19 mouse cellular contexts compared by ENCODE assay signal in the genomic region with DNA sequence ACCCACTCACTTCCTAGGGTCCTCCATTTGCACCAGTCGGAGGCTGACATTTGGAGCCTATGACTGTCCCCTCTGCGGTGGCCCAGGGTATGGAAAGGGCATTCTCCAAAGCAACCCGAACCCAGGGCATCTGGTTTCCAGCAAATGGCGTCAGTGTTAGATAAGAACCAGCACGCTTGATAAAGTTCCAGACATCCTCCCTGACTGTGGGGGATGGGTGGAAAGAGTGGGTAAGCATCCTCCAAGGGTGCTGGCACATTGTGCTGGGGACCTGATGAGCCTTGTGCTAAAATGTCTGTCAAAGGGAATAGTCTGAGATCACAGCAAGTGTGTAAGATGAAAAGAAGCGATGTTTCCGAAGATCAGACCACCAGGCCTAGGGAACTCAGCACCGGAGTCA. TPM values are rescaled to one million over a fixed set of nuclear protein-coding genes. Genes with fewer than 3 reads are reported as not detected.
DNase-seq lines count a peak whose midpoint lies in the region; ATAC-seq and TF ChIP-seq lines count a peak whose summit lies in the region.
"Had no signal": no experiment of that assay in that cellular context is flagged by ENCODE, and none has a peak within 500 bp of the region (broad histone marks: within the 10 kb centered on the region; RNA-seq: fewer than 3 reads in every experiment).

No protein-coding gene starts in this region.

- peak overlapping the region; percentile 49 for H3K4me2 ChIP-seq in heart, embryonic 11.5 days
- peak overlapping the region; percentile 36 for H3K4me2 ChIP-seq in kidney, embryonic 15.5 days
- H3K4me2 ChIP-seq in limb, embryonic 11.5 days (ENCODE audit: low read depth, severe bottlenecking), result no peak overlapping the region
- H3K4me2 ChIP-seq in liver, postnatal 0 days (ENCODE audit: low read depth, low read length), result peak overlapping the region; percentile 42
- H3K4me2 ChIP-seq: limb, embryonic 15.5 days; midbrain, embryonic 12.5 days had no signal

- 11% methylated on average over 8 of the region's 8 CpGs for WGBS in heart, embryonic 11.5 days (ENCODE audit: insufficient replicate concordance)
- WGBS in kidney, embryonic 15.5 days, result 34% methylated on average over 8 of the region's 8 CpGs
- 53% methylated on average over 8 of the region's 8 CpGs for WGBS in limb, embryonic 11.5 days
- 38% methylated on average over 8 of the region's 8 CpGs for WGBS in liver, postnatal 0 days (ENCODE audit: insufficient replicate concordance)

- H3K27me3 ChIP-seq in heart, embryonic 11.5 days (ENCODE audit: control insufficient read depth, insufficient read depth, low read length), result 0 out of 2 replicates have a peak, but pooled peaks cover 3% of the 10 kb centered on the region
- H3K27me3 ChIP-seq in kidney, embryonic 15.5 days, result peaks cover 7% of the 10 kb centered on the region; the same call in 1 of the 2 replicates
- no peaks in the 10 kb centered on the region for H3K27me3 ChIP-seq in limb, embryonic 11.5 days (ENCODE audit: control insufficient read depth, insufficient read depth, low read length)
- 0 out of 2 replicates have a peak, but pooled peaks cover 8% of the 10 kb centered on the region for H3K27me3 ChIP-seq in liver, postnatal 0 days (ENCODE audit: insufficient read depth, low read length)
- H3K27me3 ChIP-seq: limb, embryonic 15.5 days had no signal

- peak overlapping the region; percentile 38; the same call in 1 of the 2 replicates for H3K27ac ChIP-seq in heart, embryonic 11.5 days (ENCODE audit: low read depth, low read length)
- no peak overlapping the region for H3K27ac ChIP-seq in kidney, embryonic 15.5 days
- 0 out of 2 replicates have a peak overlapping the region, but pooled peaks have one; percentile 30 for H3K27ac ChIP-seq in limb, embryonic 11.5 days (replicated peaks; ENCODE audit: low read depth, low read length)
- no peak overlapping the region for H3K27ac ChIP-seq in liver, postnatal 0 days (ENCODE audit: low read depth)
- H3K27ac ChIP-seq: kidney, postnatal 0 days; limb, embryonic 15.5 days; midbrain, embryonic 12.5 days; stomach, postnatal 0 days had no signal

- TF ChIP-seq EP300 in liver, postnatal 0 days (IDR thresholded peaks at IDR 0.05; ENCODE audit: low read depth), result no peak

- peaks cover 54% of the 10 kb centered on the region for H3K4me1 ChIP-seq in heart, embryonic 11.5 days (ENCODE audit: control insufficient read depth, insufficient read depth, low read length)
- peaks cover 51% of the 10 kb centered on the region for H3K4me1 ChIP-seq in kidney, embryonic 15.5 days
- H3K4me1 ChIP-seq in limb, embryonic 11.5 days (ENCODE audit: control insufficient read depth, insufficient read depth, low read length), result peaks cover 29% of the 10 kb centered on the region
- peaks cover 46% of the 10 kb centered on the region for H3K4me1 ChIP-seq in liver, postnatal 0 days (ENCODE audit: insufficient read depth)

- H3K9ac ChIP-seq in heart, embryonic 11.5 days (ENCODE audit: low read depth, low read length), result no peak overlapping the region
- no peak overlapping the region for H3K9ac ChIP-seq in kidney, embryonic 15.5 days
- no peak overlapping the region for H3K9ac ChIP-seq in limb, embryonic 11.5 days (ENCODE audit: low read length)
- no peak overlapping the region for H3K9ac ChIP-seq in liver, postnatal 0 days (replicated peaks)
- H3K9ac ChIP-seq: forebrain, postnatal 0 days; limb, embryonic 15.5 days; midbrain, embryonic 12.5 days had no signal

- 0 out of 2 replicates have a peak, but pooled peaks have one; percentile 28 for ATAC-seq in heart, embryonic 11.5 days (replicated peaks; ENCODE audit: insufficient number of reproducible peaks, low FRiP score, low TSS enrichment)
- no peak for ATAC-seq in kidney, embryonic 15.5 days (replicated peaks; ENCODE audit: low FRiP score)
- no peak for ATAC-seq in limb, embryonic 11.5 days (ENCODE audit: insufficient number of reproducible peaks, low FRiP score, low TSS enrichment, low read depth)
- ATAC-seq in liver, postnatal 0 days, result no peak
- ATAC-seq: forebrain, postnatal 0 days had no signal

- intact Hi-C loops in heart, postnatal 10 days (cut with DNase I), result loop anchor here (5.0 kb wide), 1 partner anchor 90 kb away; no protein-coding TSS in a partner anchor

- no peak overlapping the region for H3K4me3 ChIP-seq in heart, embryonic 11.5 days (ENCODE audit: low read depth, low read length)
- no peak overlapping the region for H3K4me3 ChIP-seq in kidney, embryonic 15.5 days (replicated peaks)
- H3K4me3 ChIP-seq in limb, embryonic 11.5 days (ENCODE audit: low read depth, low read length), result no peak overlapping the region
- no peak overlapping the region for H3K4me3 ChIP-seq in liver, postnatal 0 days (ENCODE audit: low read depth, low read length)
- H3K4me3 ChIP-seq: erythroblast, embryonic 14.5 days; limb, embryonic 15.5 days; midbrain, embryonic 12.5 days had no signal

- no peak for TF ChIP-seq CTCF in liver, postnatal 0 days (IDR thresholded peaks at IDR 0.05; ENCODE audit: low read depth)

- H3K36me3 ChIP-seq in heart, embryonic 11.5 days (ENCODE audit: control insufficient read depth, insufficient read depth, low read length), result no peaks in the 10 kb centered on the region
- no peaks in the 10 kb centered on the region for H3K36me3 ChIP-seq in kidney, embryonic 15.5 days
- H3K36me3 ChIP-seq in limb, embryonic 11.5 days (ENCODE audit: control insufficient read depth, insufficient read depth, low read length), result no peaks in the 10 kb centered on the region
- H3K36me3 ChIP-seq in liver, postnatal 0 days (replicated peaks; ENCODE audit: insufficient read depth, low read length), result no peaks in the 10 kb centered on the region
- H3K36me3 ChIP-seq: limb, embryonic 15.5 days; midbrain, embryonic 12.5 days had no signal

- no peaks in the 10 kb centered on the region for H3K9me3 ChIP-seq in heart, embryonic 11.5 days (replicated peaks; ENCODE audit: control insufficient read depth, low read length)
- no peaks in the 10 kb centered on the region for H3K9me3 ChIP-seq in kidney, embryonic 15.5 days (replicated peaks)
- no peaks in the 10 kb centered on the region for H3K9me3 ChIP-seq in limb, embryonic 11.5 days (ENCODE audit: control insufficient read depth, low read length)
- H3K9me3 ChIP-seq in liver, postnatal 0 days (ENCODE audit: low read length), result no peaks in the 10 kb centered on the region
- H3K9me3 ChIP-seq: limb, embryonic 15.5 days; midbrain, embryonic 12.5 days had no signal

- DNase-seq in heart, postnatal 10 days, result no peak
- DNase-seq in kidney, postnatal 10 days, result no peak
- no peak for DNase-seq in limb, embryonic 11.5 days (ENCODE audit: low spot score)
- no peak for DNase-seq in liver, postnatal 0 days
- DNase-seq in natural killer cell, adult 2 months (ENCODE audit: low spot score in 2 of 2), result no peak
- no peak for DNase-seq in T-cell, adult 2 months (ENCODE audit: low spot score)
- DNase-seq: adrenal gland, postnatal 36 days; forebrain, postnatal 0 days; right cerebral cortex, postnatal 14 days had no signal

RNA-seq across cellular contexts. Expression of gene Padi3, which starts 1.7 kb away (rescaled TPM):
- 0.39 and 0.63 TPM in 2 replicates for polyA plus RNA-seq in heart, embryonic 11.5 days (2014; fragmentation: Nextera tagmentation; extraction: Ambion mirVana)
- total RNA-seq in heart, postnatal 10 days (2021), result under 1 TPM; 0.12 TPM
- polyA plus RNA-seq in kidney, embryonic 15.5 days (2015; fragmentation: Nextera tagmentation; extraction: Ambion mirVana), result 0.05 and 0.08 TPM in 2 replicates
- polyA plus RNA-seq in limb, embryonic 11.5 days (2014; fragmentation: Nextera tagmentation; extraction: Ambion mirVana), result 0.54 and 0.61 TPM in 2 replicates
- polyA plus RNA-seq in liver, postnatal 0 days (2015; fragmentation: Nextera tagmentation; extraction: Ambion mirVana), result 0.06 and 0.11 TPM in 2 replicates
- total RNA-seq: adrenal gland, postnatal 36 days; forebrain, postnatal 0 days; layer of hippocampus, adult 8-10 months; left cerebral cortex, adult 8-10 months had no signal
- polyA plus RNA-seq: erythroblast, embryonic 14.5 days; intestine, embryonic 14.5 days had no signal

RNA-seq across cellular contexts. Expression of gene Padi1, which starts 33.4 kb away (rescaled TPM):
- polyA plus RNA-seq in heart, embryonic 11.5 days (2014; fragmentation: Nextera tagmentation; extraction: Ambion mirVana), result 0.19 and 0.24 TPM in 2 replicates
- not detected for total RNA-seq in heart, postnatal 10 days (2021)
- 0.21 and 0.26 TPM in 2 replicates for polyA plus RNA-seq in kidney, embryonic 15.5 days (2015; fragmentation: Nextera tagmentation; extraction: Ambion mirVana)
- polyA plus RNA-seq in limb, embryonic 11.5 days (2014; fragmentation: Nextera tagmentation; extraction: Ambion mirVana), result 0.28 and 0.44 TPM in 2 replicates
- polyA plus RNA-seq in liver, postnatal 0 days (2015; fragmentation: Nextera tagmentation; extraction: Ambion mirVana), result 0.02 TPM in 1 of 2 replicates, not detected in the other
- total RNA-seq: adrenal gland, postnatal 36 days had no signal
- polyA plus RNA-seq: erythroblast, embryonic 14.5 days had no signal

RNA-seq across cellular contexts. Expression of gene Padi4, which starts 38.2 kb away (rescaled TPM):
- polyA plus RNA-seq in heart, embryonic 11.5 days (2014; fragmentation: Nextera tagmentation; extraction: Ambion mirVana), result 1.9 and 2.4 TPM in 2 replicates
- total RNA-seq in heart, postnatal 10 days (2021), result under 1 TPM; 0.40 to 0.48 TPM
- polyA plus RNA-seq in kidney, embryonic 15.5 days (2015; fragmentation: Nextera tagmentation; extraction: Ambion mirVana), result 1.1 and 1.4 TPM in 2 replicates
- polyA plus RNA-seq in limb, embryonic 11.5 days (2014; fragmentation: Nextera tagmentation; extraction: Ambion mirVana), result 0.12 TPM in 1 of 2 replicates, not detected in the other
- 3.6 and 4.5 TPM in 2 replicates for polyA plus RNA-seq in liver, postnatal 0 days (2015; fragmentation: Nextera tagmentation; extraction: Ambion mirVana)
- total RNA-seq: forebrain, postnatal 0 days had no signal
- polyA plus RNA-seq: erythroblast, embryonic 14.5 days had no signal

Comparison
In these comparisons a context has a peak if more than half of its experiments do, and no peak if none do; other contexts are left out.
1. H3K27ac ChIP-seq: peak in heart, embryonic 11.5 days (single experiment) and limb, embryonic 11.5 days (single experiment); none in kidney, embryonic 15.5 days (single experiment) and liver, postnatal 0 days (single experiment).